Mouse (Mus musculus): Measurements from ENCODE around the gene A030005K14Rik.

The A030005K14Rik gene

DNA sequence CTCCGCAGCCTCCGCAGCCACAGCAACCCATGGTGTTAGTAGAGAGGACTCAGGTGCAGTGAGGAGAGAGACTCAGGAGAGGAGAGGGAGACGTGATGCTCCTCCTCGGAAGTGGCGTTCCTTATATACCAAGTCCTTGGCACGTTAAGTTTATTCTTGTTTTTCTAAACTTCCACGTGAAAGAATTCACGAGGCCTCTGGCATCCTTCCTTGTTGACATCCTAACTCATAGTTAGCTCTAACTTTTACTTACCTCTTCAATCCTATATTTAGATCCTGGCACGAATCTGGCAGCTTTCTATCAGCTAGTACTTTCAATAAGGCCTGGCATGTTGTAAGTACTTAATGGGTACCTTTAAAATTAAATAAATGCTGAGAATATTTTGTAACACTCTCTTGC lies at the start of gene A030005K14Rik:
Gene A030005K14Rik, minus strand, starts transcription at position 101 of the 400 bp plus-strand sequence.
- no peak for DNase-seq

GRCm38 (mm10) chr1:83107410-83107978 lies 48.3 kb upstream of the A030005K14Rik start:
- no peak for DNase-seq

GRCm38 (mm10) chr1:83105464-83105863 lies 46.3 kb upstream of the A030005K14Rik start:
- no peak for DNase-seq

DNA sequence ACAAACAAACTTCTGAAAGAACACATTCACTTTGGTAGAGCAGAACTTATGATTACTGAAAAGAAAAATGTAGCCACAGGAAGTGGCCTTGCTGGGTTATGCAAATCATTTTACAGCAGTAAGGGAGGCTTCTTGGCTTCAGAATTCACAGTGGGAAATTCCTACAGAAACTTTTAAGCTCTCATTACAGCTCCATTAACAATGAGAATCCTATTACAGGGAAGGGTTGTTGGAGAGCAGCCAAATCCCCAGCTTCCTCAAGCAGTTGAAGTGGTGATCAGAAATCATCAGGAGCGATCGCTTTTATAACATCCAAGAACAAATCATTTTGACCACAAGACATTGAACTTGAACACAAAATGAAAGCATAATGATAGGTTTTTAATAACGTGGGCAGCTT lies 42.7 kb upstream of the A030005K14Rik start:
- DNase-seq: peak in 1 of 2 experiments; percentile 7

DNA sequence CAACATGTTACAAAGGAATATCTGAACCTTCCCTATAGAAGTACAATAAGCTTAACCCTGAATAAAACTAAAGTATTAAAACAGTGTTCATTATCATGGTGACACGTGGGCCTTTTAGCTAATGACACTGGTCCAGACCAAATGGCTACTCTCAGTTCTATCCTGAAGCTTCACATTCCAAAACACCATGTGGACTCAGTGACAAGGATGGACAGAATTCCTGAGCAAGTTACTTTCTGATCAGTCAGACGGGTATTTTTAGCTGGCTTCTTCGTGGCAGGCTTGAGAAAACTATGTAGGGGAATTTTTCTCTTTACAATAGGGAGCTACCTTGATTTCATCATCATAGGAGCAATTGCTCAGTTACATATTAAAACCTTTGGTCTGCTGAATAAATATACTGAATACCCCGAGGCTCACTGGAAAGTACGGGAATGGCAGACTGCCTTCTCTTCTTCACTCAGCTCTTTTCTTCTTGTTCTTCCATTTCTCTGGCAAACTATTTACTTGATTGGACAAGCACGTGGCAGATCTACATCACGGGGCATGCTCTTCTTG lies 40.5 kb upstream of the A030005K14Rik start:
- DNase-seq: no peak

GRCm38 (mm10) chr1:83099160-83099559 lies 40.0 kb upstream of the A030005K14Rik start:
- DNase-seq: no peak

- DNase-seq: no peak
These were observed 37.8 kb upstream of the A030005K14Rik start for GRCm38 (mm10) chr1:83096935-83097334.

GRCm38 (mm10) chr1:83091268-83091667 lies 32.1 kb upstream of the A030005K14Rik start:
- DNase-seq: no peak

DNA sequence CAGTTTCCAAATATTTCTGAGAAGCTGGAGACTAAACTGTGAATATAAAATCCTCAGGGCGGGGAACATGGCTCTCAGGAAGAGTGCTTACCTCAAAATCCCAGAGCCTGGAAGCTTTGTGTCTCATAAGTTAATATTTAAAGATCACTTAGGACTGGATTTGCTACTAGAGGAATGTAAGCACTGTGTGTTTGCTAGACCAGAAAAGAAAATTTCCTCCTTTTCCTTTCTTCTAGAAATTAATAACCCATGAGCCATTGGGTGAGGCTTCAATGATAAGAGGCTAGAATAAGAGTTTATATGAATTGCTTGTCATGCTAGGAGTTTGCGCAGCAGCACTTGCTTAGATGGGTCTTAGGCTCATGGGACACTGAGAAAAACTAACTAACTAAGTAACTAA lies 25.6 kb upstream of the A030005K14Rik start:
- DNase-seq: no peak

DNA sequence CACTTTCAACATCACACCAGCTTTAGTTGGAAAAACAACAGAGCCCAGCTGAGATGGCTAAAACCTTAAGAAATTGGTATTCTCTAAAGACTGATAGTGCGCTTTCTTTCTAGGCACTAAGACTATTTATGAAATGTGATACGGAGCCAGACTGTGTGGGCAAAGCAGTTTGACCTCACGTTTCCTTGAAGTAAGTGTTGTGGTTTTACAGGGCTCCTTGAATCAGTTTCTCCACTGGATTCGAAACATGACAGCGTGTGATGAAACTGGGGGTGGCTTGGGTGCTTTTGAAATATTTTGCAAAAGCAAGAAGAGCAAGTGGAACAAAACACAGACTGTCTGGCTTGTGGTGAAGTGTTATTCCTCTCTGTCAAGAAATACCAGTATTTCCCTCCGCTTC lies 17.8 kb upstream of the A030005K14Rik start:
- no peak for DNase-seq

GRCm38 (mm10) chr1:83076190-83076917 lies 17.2 kb upstream of the A030005K14Rik start:
- DNase-seq: peak; percentile 24 to 36

GRCm38 (mm10) chr1:83075526-83076189 lies 16.5 kb upstream of the A030005K14Rik start:
- no peak for DNase-seq

DNA sequence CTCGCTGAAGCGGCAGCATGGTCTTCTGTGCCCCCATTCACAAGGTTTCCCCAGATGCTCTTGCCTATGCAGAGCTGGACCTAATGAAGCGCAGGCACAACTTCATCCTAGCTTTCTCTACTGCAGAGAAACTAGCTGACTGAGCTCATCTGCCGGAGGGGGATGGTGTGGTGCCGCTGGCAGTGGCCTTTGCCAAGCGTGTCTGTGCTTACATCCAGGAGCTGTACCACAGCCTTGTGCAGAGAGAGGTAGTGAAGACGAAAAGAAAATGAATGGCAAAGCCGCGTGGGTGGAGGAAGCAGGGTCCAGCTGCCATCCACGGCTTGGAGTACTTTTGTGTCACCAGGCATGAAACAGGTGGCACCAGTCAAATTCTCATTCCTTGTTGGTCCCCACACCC lies 8.0 kb upstream of the A030005K14Rik start:
- no peak for DNase-seq

DNA sequence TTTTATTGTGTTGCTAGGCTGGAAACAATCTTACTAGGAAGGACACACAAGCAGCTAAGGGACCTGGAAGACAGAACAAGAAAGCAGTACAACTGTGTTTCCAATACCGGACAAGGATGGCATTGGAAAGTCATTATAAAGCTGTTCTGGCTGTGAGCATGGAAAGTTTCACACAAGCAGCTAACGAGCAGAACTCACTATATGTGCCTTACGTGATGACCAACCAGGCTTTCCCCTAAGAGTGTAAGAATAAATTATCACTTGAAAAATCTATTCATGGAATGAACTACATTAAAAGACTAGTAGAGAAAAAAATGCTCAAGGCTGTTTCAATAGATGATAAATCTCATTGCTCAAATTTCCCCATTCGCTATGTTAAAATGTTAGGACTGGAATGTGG lies 7.4 kb upstream of the A030005K14Rik start:
- DNase-seq: no peak

DNA sequence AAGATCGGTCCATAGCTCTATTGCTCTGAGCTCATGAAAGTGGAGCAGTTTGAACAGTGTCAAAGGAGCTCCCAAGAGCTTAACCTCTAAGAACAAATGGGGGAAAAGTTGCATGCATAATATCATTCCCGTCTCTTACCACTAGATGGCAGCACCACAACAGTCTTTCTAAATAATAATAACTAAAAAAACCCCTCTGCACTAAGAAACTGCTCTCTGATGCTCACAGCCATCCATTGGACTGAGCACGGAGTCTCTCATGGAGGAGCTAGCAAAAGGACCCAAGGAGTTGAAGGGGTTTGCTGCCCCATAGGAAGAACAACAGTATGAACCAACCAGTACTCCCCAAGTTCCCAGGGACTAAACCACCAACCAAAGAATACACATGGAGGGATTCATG lies 5.7 kb upstream of the A030005K14Rik start:
- peak in 1 of 2 experiments; percentile 4 for DNase-seq

DNA sequence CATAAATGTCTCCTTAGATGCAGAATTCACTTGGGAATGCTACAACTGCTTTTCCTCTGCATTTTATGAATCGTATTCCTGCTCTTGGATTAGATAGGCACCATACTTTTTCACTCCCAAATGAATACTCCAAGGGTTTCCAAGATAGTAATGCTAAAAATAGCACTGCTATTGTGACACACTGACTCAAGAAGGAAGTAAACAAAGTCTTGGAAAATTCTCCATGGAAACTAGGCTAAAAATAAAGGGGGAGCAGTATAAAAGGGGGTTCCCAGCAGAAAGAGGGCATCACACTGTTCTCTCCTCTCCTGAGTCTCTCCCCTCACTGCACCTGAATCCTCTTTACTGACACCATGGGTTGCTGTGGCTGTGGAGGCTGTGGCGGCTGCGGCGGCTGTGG lies 1.5 kb upstream of the A030005K14Rik start, which contains the start of gene Krtap28-13:
Gene Krtap28-13, plus strand, starts transcription at position 288 of the 400 bp plus-strand sequence.
- no peak for DNase-seq

DNA sequence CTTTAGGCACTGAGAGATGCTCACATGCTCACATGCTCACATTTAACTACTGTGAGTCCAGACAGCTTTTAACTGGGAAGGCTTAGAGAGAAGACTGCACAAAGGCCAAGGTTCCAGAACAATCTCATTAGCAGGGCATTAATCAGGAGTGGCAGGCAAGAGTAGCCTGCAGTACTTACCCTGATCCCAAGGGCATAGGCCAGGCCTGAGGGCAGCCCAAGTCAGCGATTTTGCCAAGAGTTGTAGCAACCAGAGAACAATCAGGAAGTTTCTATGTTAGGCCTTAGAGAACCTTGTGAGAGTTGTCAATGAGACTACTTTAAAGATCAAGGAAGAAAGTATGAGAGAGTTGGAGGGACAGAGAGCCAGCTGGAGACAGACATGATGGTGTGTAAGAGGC lies 697 bp downstream of the A030005K14Rik start:
- DNase-seq: peak; percentile 37 to 47

GRCm38 (mm10) chr1:83044882-83045427 lies 14.2 kb downstream of the A030005K14Rik start, which contains the start of gene Gm47969:
Gene Gm47969, plus strand, starts transcription at chr1:83044932.
- no peak for DNase-seq

DNA sequence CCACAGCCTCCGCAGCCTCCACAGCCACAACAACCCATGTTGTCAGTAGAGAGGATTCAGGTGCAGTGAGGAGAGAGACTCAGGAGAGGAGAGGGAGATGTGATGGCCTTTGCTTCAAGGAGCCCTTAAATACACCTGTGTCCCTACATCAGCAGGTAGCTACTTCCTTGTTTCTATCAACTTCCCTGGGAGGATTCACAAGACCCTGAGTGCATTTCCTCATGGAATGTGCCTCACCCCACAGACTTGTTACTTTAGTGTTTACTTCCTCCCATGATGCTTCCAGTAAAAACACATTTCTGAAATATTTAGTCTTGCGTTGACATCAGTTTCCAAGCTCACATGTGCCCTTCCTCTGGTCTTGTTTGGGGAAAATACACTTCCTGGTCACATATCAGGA lies 16.8 kb downstream of the A030005K14Rik start, which contains the start of gene Krtap28-10:
Gene Krtap28-10, minus strand, starts transcription at position 101 of the 400 bp plus-strand sequence.
- no peak for DNase-seq

GRCm38 (mm10) chr1:83039080-83039479 lies 20.1 kb downstream of the A030005K14Rik start:
- DNase-seq: no peak

- peak; percentile 32 to 49 for DNase-seq
These were observed 21.0 kb downstream of the A030005K14Rik start, which contains the start of gene Slc19a3 for GRCm38 (mm10) chr1:83038109-83038672. Gene Slc19a3, minus strand, starts transcription at chr1:83038448.

- no peak for DNase-seq
These were observed 22.1 kb downstream of the A030005K14Rik start for GRCm38 (mm10) chr1:83036892-83037667.

Data from kidney, adult 8-10 months (tissue).